Mouse (Mus musculus): ENCODE measurements around the gene Gas2l3.

The Gas2l3 gene

GRCm38 (mm10) chr10:89443623-89444151 lies at the start of gene Gas2l3:
TSS of gene Gas2l3 (minus strand) at chr10:89443967.
- peak; percentile 74 to 78 for DNase-seq

- no peak for DNase-seq
These were observed 47.6 kb upstream of the Gas2l3 start for GRCm38 (mm10) chr10:89491321-89491720.

GRCm38 (mm10) chr10:89490250-89490649 lies 46.5 kb upstream of the Gas2l3 start:
- DNase-seq: no peak

GRCm38 (mm10) chr10:89489459-89489858 lies 45.7 kb upstream of the Gas2l3 start:
- no peak for DNase-seq

GRCm38 (mm10) chr10:89486995-89487742 lies 43.4 kb upstream of the Gas2l3 start:
- no peak for DNase-seq

GRCm38 (mm10) chr10:89484907-89485306 lies 41.1 kb upstream of the Gas2l3 start:
- no peak for DNase-seq

- DNase-seq: no peak
These were observed 40.2 kb upstream of the Gas2l3 start for GRCm38 (mm10) chr10:89483812-89484602.

- DNase-seq: no peak
These were observed 39.3 kb upstream of the Gas2l3 start for GRCm38 (mm10) chr10:89483113-89483512.

- no peak for DNase-seq
These were observed 38.4 kb upstream of the Gas2l3 start for GRCm38 (mm10) chr10:89482142-89482681.

- no peak for DNase-seq
These were observed 37.9 kb upstream of the Gas2l3 start for GRCm38 (mm10) chr10:89481638-89482037.

GRCm38 (mm10) chr10:89478766-89479165 lies 35.0 kb upstream of the Gas2l3 start:
- no peak for DNase-seq

- DNase-seq: no peak
These were observed 27.0 kb upstream of the Gas2l3 start for GRCm38 (mm10) chr10:89470596-89471353.

- DNase-seq: no peak
These were observed 21.1 kb upstream of the Gas2l3 start for GRCm38 (mm10) chr10:89464760-89465405.

- no peak for DNase-seq
These were observed 19.1 kb upstream of the Gas2l3 start for GRCm38 (mm10) chr10:89462890-89463289.

GRCm38 (mm10) chr10:89461856-89462507 lies 18.2 kb upstream of the Gas2l3 start:
- peak; percentile 50 to 77 for DNase-seq

GRCm38 (mm10) chr10:89460972-89461371 lies 17.2 kb upstream of the Gas2l3 start:
- no peak for DNase-seq

- DNase-seq: peak; percentile 27 to 59
These were observed 15.0 kb upstream of the Gas2l3 start for GRCm38 (mm10) chr10:89458770-89459169.

GRCm38 (mm10) chr10:89453794-89454193 lies 10.0 kb upstream of the Gas2l3 start:
- no peak for DNase-seq

- no peak for DNase-seq
These were observed 9.4 kb upstream of the Gas2l3 start for GRCm38 (mm10) chr10:89453068-89453641.

GRCm38 (mm10) chr10:89450411-89450810 lies 6.6 kb upstream of the Gas2l3 start:
- no peak for DNase-seq

- DNase-seq: no peak
These were observed 614 bp upstream of the Gas2l3 start for GRCm38 (mm10) chr10:89444381-89444780.
